Mouse (Mus musculus) right cerebral cortex, postnatal 14 days (tissue): ENCODE results near the gene Chid1.

Source experiments
- DNase-seq: peaks from one replicate; pipeline ENCODE4 v3.0.0; 2022

Chid1 gene

DNA sequence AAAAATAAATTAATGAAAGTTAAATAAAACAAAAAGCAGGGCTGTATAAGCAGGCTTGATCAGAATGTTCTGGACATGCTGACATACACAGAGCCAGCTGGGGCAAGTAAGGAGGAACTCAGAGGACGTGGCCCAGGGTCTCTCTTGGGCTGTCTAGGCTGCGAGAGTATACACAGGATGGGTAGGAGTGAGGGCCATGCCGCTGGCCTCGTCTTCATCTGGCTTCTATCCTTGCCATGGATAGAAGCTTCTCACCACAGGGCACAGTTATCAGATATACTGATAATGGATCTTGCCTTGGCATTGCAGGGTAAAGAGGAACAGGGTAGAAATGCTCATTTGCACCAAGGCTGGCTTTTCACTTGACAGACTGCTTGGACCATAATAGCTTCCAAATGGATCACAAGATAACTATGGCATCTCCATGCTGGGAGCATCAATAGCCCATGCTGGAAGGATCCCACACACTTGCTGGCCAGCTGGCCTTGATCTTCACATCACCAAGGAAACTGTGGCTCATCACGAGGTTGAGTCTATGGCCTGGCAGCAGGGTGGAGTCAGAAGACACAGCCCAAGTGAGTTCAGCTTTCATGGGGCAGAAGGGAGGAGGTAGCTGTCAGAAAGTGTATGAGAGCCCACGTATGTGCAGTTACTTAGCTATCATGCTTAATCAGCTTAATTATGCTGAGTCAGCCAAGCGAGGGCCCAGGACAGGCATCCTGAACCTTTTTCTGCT, 37.7 kb downstream of the Chid1 start:
- no peak for DNase-seq

GRCm38 (mm10) chr7:141497600-141497999, 42.1 kb downstream of the Chid1 start:
- DNase-seq: no peak

- DNase-seq: no peak
Measured at GRCm38 (mm10) chr7:141495940-141496339, 43.7 kb downstream of the Chid1 start.

DNA sequence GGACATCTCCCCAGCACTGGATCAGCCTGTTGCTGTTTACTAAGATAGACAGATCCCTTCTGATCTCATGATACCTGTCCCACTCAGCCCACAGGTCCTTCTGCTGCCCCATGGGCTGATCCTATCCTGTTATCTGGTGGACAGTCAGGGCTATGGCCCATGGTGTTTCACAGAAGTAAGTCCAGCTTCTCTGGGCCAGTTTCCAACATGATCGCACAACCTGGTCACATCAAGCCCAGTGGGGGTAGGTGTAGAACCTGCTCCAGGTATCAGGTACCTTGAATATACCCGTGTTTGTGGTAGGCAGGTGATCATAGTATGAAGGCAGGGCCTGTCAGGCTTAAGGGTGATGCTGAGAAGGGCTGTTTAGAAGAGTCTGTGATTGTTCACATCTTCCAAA, 44.3 kb downstream of the Chid1 start:
- DNase-seq: no peak

GRCm38 (mm10) chr7:141493729-141494128, 45.9 kb downstream of the Chid1 start:
- DNase-seq: no peak

GRCm38 (mm10) chr7:141492738-141493137, 46.9 kb downstream of the Chid1 start:
- DNase-seq: no peak

GRCm38 (mm10) chr7:141491151-141491550, 48.5 kb downstream of the Chid1 start:
- DNase-seq: no peak

- DNase-seq: no peak
Measured at GRCm38 (mm10) chr7:141487141-141487540, 52.5 kb downstream of the Chid1 start.

GRCm38 (mm10) chr7:141486239-141486638, 53.4 kb downstream of the Chid1 start:
- no peak for DNase-seq

DNA sequence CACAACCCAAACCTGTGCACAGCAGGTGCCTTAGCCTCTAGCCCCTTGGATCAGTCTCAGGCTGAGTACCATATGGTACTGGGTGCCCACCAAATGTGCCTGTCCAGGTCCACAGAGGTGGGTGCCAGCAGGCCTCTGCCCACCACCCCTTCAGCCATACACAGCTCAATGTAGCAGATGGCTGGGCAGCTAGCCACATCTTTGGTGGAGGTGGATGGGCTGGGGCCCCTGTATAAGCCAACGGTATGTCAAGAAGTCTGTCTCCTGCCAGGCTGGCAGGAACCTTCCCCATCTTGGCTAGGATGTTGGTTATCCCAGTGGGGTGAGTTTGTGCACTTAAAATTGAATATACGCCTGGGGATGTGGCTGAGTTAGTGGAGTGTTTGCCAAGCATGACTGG, 54.1 kb downstream of the Chid1 start:
- DNase-seq: no peak

DNA sequence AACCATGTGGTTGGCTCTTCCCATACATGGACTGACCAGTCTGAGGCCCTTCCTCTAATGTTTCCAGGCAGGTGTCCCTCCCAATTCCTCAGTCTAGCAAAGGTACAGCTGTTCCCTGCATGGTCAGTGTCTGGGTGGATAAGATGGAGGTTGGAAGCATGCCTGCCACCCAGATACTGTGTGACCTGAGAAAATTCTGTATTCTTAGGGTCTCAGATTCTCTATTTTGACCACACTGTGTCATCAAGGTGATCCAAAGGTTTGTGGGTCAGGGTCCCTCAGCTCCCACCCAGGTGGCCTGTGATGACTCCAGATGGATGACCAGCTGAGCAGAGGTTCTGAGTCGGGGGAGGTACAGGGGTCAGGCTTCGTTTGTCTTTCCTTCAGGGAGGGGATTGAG, 54.5 kb downstream of the Chid1 start:
- DNase-seq: no peak

DNA sequence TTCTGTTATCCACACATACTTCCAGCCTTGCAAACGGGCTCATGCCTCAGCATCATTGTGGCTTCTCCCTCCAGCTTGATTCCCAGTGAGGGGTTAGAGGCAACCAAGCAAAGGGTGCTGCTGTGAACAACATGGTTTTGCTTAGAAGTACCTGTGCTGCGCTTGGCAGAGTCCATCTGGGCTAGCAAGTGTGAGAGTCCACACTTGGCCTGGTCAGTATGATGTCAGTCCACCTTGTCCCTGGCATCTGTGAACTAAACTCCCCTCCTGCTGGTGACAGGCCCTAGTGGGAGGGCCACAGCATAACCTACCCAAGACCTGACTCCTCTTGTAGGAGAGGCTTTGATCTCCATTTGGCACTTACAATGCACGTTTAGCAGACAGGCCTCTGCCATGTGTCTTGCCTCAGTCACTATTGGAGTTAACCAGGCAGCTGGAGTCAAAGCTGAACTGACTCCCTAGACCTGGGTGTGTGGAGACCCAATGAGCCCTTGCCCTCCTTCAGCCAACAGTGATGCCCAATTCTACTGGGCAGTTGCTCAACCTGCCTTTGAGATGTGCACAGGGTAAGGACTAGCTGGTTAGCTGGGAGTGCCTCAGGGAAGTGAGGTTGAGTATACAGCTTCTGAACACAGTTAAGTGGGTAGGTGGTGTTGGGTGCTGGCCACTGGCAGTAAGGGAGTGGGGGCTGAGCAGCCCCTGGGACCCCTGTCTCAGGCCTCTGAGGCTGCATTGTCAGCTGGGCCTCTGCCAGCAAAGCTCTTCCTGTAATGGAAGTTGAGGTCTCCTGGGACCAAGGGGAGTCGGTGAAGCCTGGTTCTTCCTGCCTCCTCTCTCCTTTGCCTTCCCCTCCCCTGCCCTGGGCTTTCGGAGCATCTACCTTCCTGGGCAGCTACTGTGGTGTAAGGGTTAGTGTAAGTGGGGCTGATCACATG, 55.2 kb downstream of the Chid1 start:
- no peak for DNase-seq

GRCm38 (mm10) chr7:141483114-141483653, 56.5 kb downstream of the Chid1 start:
- DNase-seq: no peak

DNA sequence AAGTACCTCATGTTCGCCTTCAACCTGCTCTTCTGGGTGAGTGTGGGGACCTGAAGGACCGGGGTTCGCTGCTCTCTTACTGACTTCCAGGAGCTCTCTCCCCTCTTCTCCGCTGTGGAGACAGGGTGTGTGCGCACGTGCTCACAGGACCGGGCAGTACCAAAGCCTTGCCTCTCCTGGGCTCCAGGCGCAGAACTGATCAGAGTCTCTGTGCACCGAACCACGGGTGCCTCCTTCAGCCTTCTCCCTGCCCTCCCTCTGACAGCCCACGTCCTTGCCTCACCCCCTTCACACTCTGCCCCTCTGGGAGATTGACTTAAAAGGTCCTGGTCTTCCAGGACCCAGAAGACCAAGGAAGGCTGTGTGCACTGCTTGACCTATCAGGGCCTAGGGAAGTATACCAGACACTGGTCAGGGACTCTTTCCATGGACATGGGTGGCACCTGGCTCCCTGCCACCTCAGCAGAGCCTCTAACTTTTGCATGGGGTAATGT, 57.1 kb downstream of the Chid1 start:
- no peak for DNase-seq

DNA sequence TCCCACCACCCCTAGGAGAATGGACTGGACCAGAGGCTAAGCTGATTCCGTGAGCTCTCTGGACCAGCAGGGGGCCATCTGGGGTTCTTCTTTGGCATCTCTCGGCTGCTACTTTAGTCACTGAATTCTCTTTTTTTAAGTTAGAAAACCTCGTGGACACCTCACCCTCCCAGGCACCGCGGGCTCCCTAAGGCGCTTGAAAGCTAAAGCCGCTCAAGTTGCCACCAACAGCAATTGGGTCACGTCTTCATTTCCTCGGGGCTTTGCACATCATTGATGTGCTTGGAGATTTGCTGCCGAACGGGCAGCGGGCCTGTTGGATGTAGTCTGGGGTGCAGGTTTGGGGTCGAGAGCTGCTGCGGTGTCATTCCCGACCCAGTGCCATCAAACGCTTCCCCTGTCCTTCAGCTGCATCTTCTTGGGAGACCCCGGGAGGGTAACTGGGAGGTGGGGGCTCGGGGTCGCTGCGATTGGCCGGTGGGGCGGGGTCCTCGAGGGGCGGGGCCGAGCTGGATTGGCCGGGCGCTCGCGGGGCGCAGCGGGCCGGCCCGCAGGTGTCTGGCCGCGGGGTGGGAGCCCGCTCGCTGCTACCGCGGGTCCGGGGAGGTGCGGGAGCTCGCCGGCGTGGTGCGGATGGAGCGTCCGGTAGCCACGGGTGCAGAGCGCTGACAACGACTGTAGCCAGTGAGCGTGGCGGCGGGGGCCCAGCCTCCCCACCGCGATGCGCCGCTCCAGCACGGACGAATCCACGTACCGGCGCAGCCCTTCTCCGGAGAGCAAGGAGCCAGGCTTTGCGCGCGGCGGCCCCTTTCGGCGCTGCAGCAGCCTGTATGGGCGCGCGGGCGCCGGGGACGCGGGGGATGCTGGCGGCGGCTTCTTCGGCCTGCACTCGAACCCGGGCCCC, 57.9 kb downstream of the Chid1 start:
- peak; percentile 66 for DNase-seq

GRCm38 (mm10) chr7:141480842-141481497, 58.7 kb downstream of the Chid1 start:
- peak; percentile 50 for DNase-seq

DNA sequence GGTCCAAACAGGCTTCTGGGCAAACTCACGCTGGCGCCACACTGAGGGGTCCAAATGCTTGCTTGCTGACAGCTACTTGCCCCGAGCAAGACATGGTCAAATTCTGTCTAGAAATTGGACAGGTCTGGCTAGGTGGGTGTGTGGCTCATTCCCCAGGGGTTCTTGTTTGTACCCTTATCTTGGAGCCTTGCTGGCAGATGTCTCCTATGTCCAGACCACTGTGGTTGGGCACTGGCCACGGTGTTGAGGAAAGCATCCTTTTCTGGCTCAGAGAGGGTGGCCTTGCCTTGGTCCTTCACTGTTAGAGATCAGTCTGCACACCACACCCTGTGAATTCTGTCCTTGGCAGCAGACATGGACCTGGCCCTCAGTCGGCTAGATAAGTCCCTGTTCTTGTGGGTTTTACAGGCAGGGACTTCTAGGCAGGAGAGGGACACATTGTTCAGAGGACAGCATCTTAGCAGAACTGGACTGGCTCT, 61.3 kb downstream of the Chid1 start:
- DNase-seq: no peak

DNA sequence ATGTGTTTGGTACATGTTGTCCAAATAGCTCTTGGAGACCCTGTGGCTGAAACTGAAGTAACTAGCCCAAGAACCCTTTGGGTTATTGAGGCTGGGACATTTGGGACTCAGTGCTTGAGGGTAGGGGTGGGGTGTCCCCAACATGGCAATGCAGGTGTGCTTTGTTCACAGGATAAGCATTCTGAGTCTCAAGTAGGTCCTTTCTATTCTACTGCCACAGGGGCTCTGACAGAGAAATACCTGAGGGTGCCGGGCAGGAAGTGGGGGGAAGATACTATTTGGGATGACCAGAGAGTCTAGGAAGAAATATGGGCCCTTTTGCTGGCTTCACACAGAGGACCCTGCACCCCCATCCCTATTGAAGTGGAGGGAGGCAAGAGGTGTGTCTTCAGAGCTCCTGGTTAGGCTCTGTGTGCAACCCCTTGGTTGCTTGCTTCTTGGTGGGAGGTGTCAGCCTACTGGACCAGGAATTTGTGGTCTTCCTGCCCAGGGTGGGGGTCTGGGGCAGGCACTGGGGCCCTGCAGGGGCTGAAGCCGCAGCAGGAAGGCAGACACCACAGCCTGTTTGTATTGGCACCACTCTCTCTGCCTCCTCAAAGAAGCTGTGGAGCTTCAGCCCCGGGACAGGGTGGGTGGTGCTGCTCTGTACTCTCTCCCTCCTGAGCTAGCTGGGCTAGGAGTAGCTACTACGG, 61.9 kb downstream of the Chid1 start:
- no peak for DNase-seq

DNA sequence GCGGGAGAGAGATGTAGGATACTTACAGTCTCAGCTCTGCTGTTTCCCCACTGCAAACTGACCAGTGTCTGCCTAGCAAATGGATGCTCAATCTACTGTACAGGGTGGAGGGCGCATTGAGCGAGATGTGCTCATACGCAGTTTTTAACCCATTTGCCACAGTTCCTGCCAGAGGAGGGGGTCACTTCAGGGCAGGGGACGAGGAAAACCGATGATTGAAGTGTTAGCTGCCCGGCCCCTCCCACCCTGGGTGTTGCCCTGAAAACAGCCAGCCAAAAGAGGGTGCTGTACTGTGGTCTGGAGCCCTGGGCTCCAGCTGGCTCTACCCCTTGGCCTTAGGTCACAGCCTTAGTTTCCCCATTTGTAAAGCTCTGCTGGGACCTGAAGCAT, 62.7 kb downstream of the Chid1 start:
- DNase-seq: no peak

- peak; percentile 60 for DNase-seq
Measured at GRCm38 (mm10) chr7:141476226-141476980, 63.3 kb downstream of the Chid1 start.

- DNase-seq: no peak
Measured at GRCm38 (mm10) chr7:141475805-141476158, 63.9 kb downstream of the Chid1 start.
